Mouse (Mus musculus): ENCODE data around the gene Batf2. TPM values are rescaled to one million over a fixed set of nuclear protein-coding genes. Genes with fewer than 3 reads are reported as not detected.

Batf2 gene
- polyA plus RNA-seq (2014; fragmentation: Illumina TruSeq; extraction: RNeasy Lipid Tissue Mini Kit (QIAGEN cat#74804); ENCODE audit: low read depth, low replicate concordance), result not detected

DNA sequence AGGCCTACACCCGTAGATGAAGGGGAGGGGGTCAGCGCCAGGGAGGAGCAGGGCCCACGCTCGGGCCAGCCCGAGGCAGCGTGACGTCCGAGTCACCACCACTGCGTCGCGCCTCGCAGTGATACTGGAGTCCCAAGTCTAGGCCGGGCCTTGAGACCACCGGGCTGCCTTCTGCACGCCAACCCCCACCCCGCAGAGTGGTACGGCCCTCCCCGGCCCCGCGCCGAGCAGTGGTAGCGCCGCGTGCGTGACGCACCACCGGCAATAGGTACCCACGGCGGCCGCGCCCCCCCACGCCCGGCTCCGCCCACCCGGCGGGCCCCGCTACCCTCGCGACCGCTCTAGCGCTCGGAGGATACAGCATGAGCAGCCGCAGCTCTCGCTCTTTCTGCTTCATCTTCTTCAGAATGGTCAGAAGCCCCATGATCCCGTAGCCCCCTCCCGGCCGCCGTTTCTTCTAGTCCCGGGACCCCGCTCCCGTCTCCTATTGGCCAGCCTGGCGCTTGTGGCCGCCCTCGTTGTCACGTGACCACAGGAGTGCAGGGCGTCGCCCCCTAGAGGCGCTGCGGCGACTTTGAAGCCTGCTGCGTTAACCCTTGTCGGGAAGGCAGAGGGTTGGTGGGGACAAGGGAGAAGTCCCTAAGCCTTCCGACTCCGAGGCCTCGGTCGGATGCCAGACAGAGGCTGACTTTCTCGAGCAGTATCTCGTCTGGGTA lies at the start of gene Batf2:
Batf2 (plus strand) TSS at position 306 of the 716 bp plus-strand sequence.

GRCm38 (mm10) chr19:6094119-6094518 lies 46.7 kb upstream of the Batf2 start, which contains the start of gene AC131692.1:
AC131692.1 (plus strand) TSS chr19:6094419.

DNA sequence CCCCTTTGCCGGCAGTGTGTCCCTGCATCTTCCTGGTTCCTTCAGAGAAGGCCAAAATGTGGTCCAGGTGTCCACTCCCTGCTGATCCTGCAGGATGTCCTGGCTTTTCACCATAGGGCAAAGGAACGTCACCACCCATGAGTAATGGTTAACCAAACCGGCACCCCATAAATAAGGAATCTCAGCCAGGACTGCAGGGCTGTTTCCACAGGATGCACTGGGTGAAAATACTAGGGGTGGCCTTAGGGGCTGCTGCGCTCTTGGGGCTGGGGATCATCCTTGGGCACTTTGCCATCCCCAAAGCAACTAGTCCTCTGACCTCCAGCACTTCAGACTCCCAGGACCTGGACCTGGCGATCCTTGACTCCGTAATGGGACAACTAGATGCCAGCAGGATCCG lies 35.2 kb upstream of the Batf2 start, which contains the start of gene Naaladl1:
Naaladl1 (plus strand) TSS at position 197 of the 400 bp plus-strand sequence.

DNA sequence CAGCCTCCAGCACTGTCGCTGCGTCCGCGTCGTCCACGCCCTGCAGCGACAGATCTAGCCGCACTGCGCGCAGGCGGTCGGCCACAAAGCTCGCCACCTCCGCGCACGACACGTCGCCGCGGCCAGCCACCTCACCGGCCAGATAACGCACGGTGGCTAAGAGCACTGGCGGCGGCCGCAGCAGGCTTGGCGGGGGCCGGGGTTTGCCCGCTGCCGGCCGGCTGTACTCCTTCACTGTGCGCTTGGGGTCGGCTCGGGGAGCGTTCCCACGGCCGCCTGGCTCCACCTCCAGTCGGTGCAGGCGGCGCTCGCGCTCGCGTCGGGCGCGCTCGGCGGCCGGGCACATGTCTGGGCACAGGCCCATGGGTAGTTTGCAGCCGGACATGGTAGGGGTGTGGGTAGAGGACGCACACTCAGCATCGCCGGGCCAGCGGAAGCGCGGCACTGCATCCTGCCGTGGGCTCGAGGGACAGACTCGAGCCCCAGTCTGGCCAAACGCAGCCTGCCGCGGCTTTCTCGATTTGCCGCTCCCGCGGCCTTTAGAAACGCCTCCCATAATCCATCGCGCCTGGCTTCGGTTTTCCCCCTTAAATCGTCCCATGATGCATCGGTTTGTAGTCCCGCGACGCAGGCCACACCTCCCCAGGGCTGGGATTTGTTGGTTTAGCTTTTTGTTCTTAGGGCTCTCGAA lies 22.7 kb upstream of the Batf2 start, which contains the start of gene Sac3d1:
Sac3d1 (minus strand) TSS at position 665 of the 691 bp plus-strand sequence.

DNA sequence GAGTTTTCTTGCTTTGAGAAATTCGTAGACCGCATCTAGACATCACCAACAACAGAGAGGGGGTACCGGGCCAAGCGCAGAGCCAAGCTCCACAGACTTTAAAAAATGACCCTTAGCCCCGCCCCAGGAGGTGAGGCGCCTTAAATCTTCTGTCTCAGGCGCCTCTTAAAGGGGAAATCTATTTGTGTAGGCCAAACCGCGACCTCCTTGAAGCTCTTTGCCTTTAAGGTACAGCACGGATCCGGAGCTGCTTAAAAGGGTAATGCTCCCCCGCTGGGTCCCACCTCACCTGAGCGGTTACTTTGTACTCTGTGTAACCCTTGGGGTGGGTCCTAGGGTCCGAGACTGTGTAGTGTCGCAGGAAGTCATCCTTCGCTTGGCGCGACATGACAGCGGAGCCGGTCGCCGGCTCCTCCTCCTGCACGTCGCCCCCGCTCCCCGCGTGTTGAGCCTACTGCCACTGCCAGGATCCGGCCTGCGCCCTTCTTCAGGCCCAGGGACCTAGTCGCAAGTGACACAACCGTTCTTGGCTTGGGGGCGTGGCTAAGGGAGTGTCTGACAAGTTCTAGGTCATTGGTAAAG lies 12.9 kb upstream of the Batf2 start, which contains the start of gene Snx15:
Snx15 (minus strand) TSS at position 545 of the 582 bp plus-strand sequence.

GRCm38 (mm10) chr19:6141394-6141749 lies 589 bp downstream of the Batf2 start, which contains the start of gene Arl2:
Arl2 (minus strand) TSS chr19:6141548.

GRCm38 (mm10) chr19:6184131-6184530 lies 43.3 kb downstream of the Batf2 start, which contains the start of gene Majin:
Majin (plus strand) TSS chr19:6184388.

Other genes with a start within 250 kb of the Batf2 start
- gene Tigd3, start 246.8 kb upstream of the Batf2 start, polyA plus RNA-seq (2014; fragmentation: Illumina TruSeq; extraction: RNeasy Lipid Tissue Mini Kit (QIAGEN cat#74804); ENCODE audit: low read depth, low replicate concordance), result 0.20 TPM
- gene Dpf2, start 228.0 kb upstream of the Batf2 start, polyA plus RNA-seq (2014; fragmentation: Illumina TruSeq; extraction: RNeasy Lipid Tissue Mini Kit (QIAGEN cat#74804); ENCODE audit: low read depth, low replicate concordance), result 5.4 TPM
- gene Cdc42ep2, start 216.2 kb upstream of the Batf2 start, polyA plus RNA-seq (2014; fragmentation: Illumina TruSeq; extraction: RNeasy Lipid Tissue Mini Kit (QIAGEN cat#74804); ENCODE audit: low read depth, low replicate concordance), result 1.9 TPM
- gene Pola2, start 176.8 kb upstream of the Batf2 start, polyA plus RNA-seq (2014; fragmentation: Illumina TruSeq; extraction: RNeasy Lipid Tissue Mini Kit (QIAGEN cat#74804); ENCODE audit: low read depth, low replicate concordance), result 2.4 TPM
- not detected for gene Slc22a20, start 154.8 kb upstream of the Batf2 start, polyA plus RNA-seq (2014; fragmentation: Illumina TruSeq; extraction: RNeasy Lipid Tissue Mini Kit (QIAGEN cat#74804); ENCODE audit: low read depth, low replicate concordance)
- gene Capn1, start 125.1 kb upstream of the Batf2 start, polyA plus RNA-seq (2014; fragmentation: Illumina TruSeq; extraction: RNeasy Lipid Tissue Mini Kit (QIAGEN cat#74804); ENCODE audit: low read depth, low replicate concordance), result 1.3 TPM
- gene Syvn1, start 94.4 kb upstream of the Batf2 start, polyA plus RNA-seq (2014; fragmentation: Illumina TruSeq; extraction: RNeasy Lipid Tissue Mini Kit (QIAGEN cat#74804); ENCODE audit: low read depth, low replicate concordance), result 0.77 TPM
- gene Mrpl49, start 83.2 kb upstream of the Batf2 start, polyA plus RNA-seq (2014; fragmentation: Illumina TruSeq; extraction: RNeasy Lipid Tissue Mini Kit (QIAGEN cat#74804); ENCODE audit: low read depth, low replicate concordance), result 41.8 TPM
- 5.1 TPM for gene Fau, start 83.1 kb upstream of the Batf2 start, polyA plus RNA-seq (2014; fragmentation: Illumina TruSeq; extraction: RNeasy Lipid Tissue Mini Kit (QIAGEN cat#74804); ENCODE audit: low read depth, low replicate concordance)
- not detected for gene Znhit2, start 79.8 kb upstream of the Batf2 start, polyA plus RNA-seq (2014; fragmentation: Illumina TruSeq; extraction: RNeasy Lipid Tissue Mini Kit (QIAGEN cat#74804); ENCODE audit: low read depth, low replicate concordance)
- 0.93 TPM for gene Tm7sf2, start 72.6 kb upstream of the Batf2 start, polyA plus RNA-seq (2014; fragmentation: Illumina TruSeq; extraction: RNeasy Lipid Tissue Mini Kit (QIAGEN cat#74804); ENCODE audit: low read depth, low replicate concordance)
- 8.9 TPM for gene Vps51, start 63.8 kb upstream of the Batf2 start, polyA plus RNA-seq (2014; fragmentation: Illumina TruSeq; extraction: RNeasy Lipid Tissue Mini Kit (QIAGEN cat#74804); ENCODE audit: low read depth, low replicate concordance)
- gene Tmem262, start 61.0 kb upstream of the Batf2 start, polyA plus RNA-seq (2014; fragmentation: Illumina TruSeq; extraction: RNeasy Lipid Tissue Mini Kit (QIAGEN cat#74804); ENCODE audit: low read depth, low replicate concordance), result not detected
- gene Gm28374, start 58.7 kb upstream of the Batf2 start, polyA plus RNA-seq (2014; fragmentation: Illumina TruSeq; extraction: RNeasy Lipid Tissue Mini Kit (QIAGEN cat#74804); ENCODE audit: low read depth, low replicate concordance), result not detected
- not detected for gene Zfpl1, start 56.0 kb upstream of the Batf2 start, polyA plus RNA-seq (2014; fragmentation: Illumina TruSeq; extraction: RNeasy Lipid Tissue Mini Kit (QIAGEN cat#74804); ENCODE audit: low read depth, low replicate concordance)
- gene Cdca5, start 56.0 kb upstream of the Batf2 start, polyA plus RNA-seq (2014; fragmentation: Illumina TruSeq; extraction: RNeasy Lipid Tissue Mini Kit (QIAGEN cat#74804); ENCODE audit: low read depth, low replicate concordance), result 0.24 TPM
- not detected for gene AC131692.1, start 46.6 kb upstream of the Batf2 start, polyA plus RNA-seq (2014; fragmentation: Illumina TruSeq; extraction: RNeasy Lipid Tissue Mini Kit (QIAGEN cat#74804); ENCODE audit: low read depth, low replicate concordance)
- gene Naaladl1, start 35.2 kb upstream of the Batf2 start, polyA plus RNA-seq (2014; fragmentation: Illumina TruSeq; extraction: RNeasy Lipid Tissue Mini Kit (QIAGEN cat#74804); ENCODE audit: low read depth, low replicate concordance), result not detected
- not detected for gene Sac3d1, start 22.3 kb upstream of the Batf2 start, polyA plus RNA-seq (2014; fragmentation: Illumina TruSeq; extraction: RNeasy Lipid Tissue Mini Kit (QIAGEN cat#74804); ENCODE audit: low read depth, low replicate concordance)
- 3.0 TPM for gene Snx15, start 12.7 kb upstream of the Batf2 start, polyA plus RNA-seq (2014; fragmentation: Illumina TruSeq; extraction: RNeasy Lipid Tissue Mini Kit (QIAGEN cat#74804); ENCODE audit: low read depth, low replicate concordance)
- 0.49 TPM for gene Arl2, start 565 bp downstream of the Batf2 start, polyA plus RNA-seq (2014; fragmentation: Illumina TruSeq; extraction: RNeasy Lipid Tissue Mini Kit (QIAGEN cat#74804); ENCODE audit: low read depth, low replicate concordance)
- not detected for gene Majin, start 43.4 kb downstream of the Batf2 start, polyA plus RNA-seq (2014; fragmentation: Illumina TruSeq; extraction: RNeasy Lipid Tissue Mini Kit (QIAGEN cat#74804); ENCODE audit: low read depth, low replicate concordance)
- not detected for gene Gpha2, start 85.4 kb downstream of the Batf2 start, polyA plus RNA-seq (2014; fragmentation: Illumina TruSeq; extraction: RNeasy Lipid Tissue Mini Kit (QIAGEN cat#74804); ENCODE audit: low read depth, low replicate concordance)
- gene Ppp2r5b, start 94.9 kb downstream of the Batf2 start, polyA plus RNA-seq (2014; fragmentation: Illumina TruSeq; extraction: RNeasy Lipid Tissue Mini Kit (QIAGEN cat#74804); ENCODE audit: low read depth, low replicate concordance), result 0.57 TPM
- not detected for gene Atg2a, start 100.7 kb downstream of the Batf2 start, polyA plus RNA-seq (2014; fragmentation: Illumina TruSeq; extraction: RNeasy Lipid Tissue Mini Kit (QIAGEN cat#74804); ENCODE audit: low read depth, low replicate concordance)
- gene Ehd1, start 135.7 kb downstream of the Batf2 start, polyA plus RNA-seq (2014; fragmentation: Illumina TruSeq; extraction: RNeasy Lipid Tissue Mini Kit (QIAGEN cat#74804); ENCODE audit: low read depth, low replicate concordance), result 15.1 TPM
- 3.2 TPM for gene Cdc42bpg, start 165.5 kb downstream of the Batf2 start, polyA plus RNA-seq (2014; fragmentation: Illumina TruSeq; extraction: RNeasy Lipid Tissue Mini Kit (QIAGEN cat#74804); ENCODE audit: low read depth, low replicate concordance)
- 4.2 TPM for gene Men1, start 194.0 kb downstream of the Batf2 start, polyA plus RNA-seq (2014; fragmentation: Illumina TruSeq; extraction: RNeasy Lipid Tissue Mini Kit (QIAGEN cat#74804); ENCODE audit: low read depth, low replicate concordance)
- gene Map4k2, start 200.2 kb downstream of the Batf2 start, polyA plus RNA-seq (2014; fragmentation: Illumina TruSeq; extraction: RNeasy Lipid Tissue Mini Kit (QIAGEN cat#74804); ENCODE audit: low read depth, low replicate concordance), result 5.5 TPM
- 77.9 TPM for gene Sf1, start 222.7 kb downstream of the Batf2 start, polyA plus RNA-seq (2014; fragmentation: Illumina TruSeq; extraction: RNeasy Lipid Tissue Mini Kit (QIAGEN cat#74804); ENCODE audit: low read depth, low replicate concordance)
- gene Pygm, start 243.4 kb downstream of the Batf2 start, polyA plus RNA-seq (2014; fragmentation: Illumina TruSeq; extraction: RNeasy Lipid Tissue Mini Kit (QIAGEN cat#74804); ENCODE audit: low read depth, low replicate concordance), result 4.2 TPM